ENCODE assay signal across 7 mouse cellular contexts in the genomic region with DNA sequence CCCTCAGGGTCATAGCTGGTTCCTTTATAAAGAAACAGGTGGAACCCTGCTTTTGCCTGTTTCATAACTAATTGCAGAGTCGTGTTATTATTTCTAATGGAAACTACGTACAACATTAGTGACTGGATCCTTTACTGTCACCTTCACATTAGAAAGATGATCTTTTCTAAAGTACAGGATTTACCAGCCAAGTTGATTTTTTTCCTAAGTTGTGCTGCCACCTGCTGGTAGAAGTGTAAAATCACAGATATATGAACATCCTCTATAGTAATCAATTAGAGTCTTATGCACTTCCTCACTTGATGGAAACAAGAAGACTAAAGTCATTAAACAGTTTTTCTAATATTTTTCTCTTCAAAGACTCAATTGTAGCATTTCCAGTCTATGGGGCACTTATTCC. TPM values are rescaled to one million over a fixed set of nuclear protein-coding genes. Genes with fewer than 3 reads are reported as not detected.
DNase-seq lines count a peak whose midpoint lies in the region; ATAC-seq and TF ChIP-seq lines count a peak whose summit lies in the region.

No protein-coding gene starts in this region.

- no peak overlapping the region for H3K4me2 ChIP-seq in kidney, embryonic 16.5 days (replicated peaks; ENCODE audit: low read depth, low read length)

- WGBS in kidney, adult 2 months = 8% methylated on average over 2 of the region's 2 CpGs
- 8% methylated on average over 2 of the region's 2 CpGs for WGBS in kidney, embryonic 16.5 days
- 10% methylated on average over 2 of the region's 2 CpGs for WGBS in thymus, adult 2 months

- no peak overlapping the region for H3K9ac ChIP-seq in kidney, embryonic 16.5 days (replicated peaks; ENCODE audit: low read length)

- no peaks in the 10 kb centered on the region for H3K9me3 ChIP-seq in kidney, embryonic 16.5 days (ENCODE audit: low read length)

- no peak overlapping the region for H3K4me3 ChIP-seq in kidney, adult 2 months (ENCODE audit: insufficient read depth, low read depth, low read length)
- no peak overlapping the region for H3K4me3 ChIP-seq in kidney, embryonic 16.5 days (ENCODE audit: low read length)
- H3K4me3 ChIP-seq in thymus, adult 2 months (ENCODE audit: control insufficient read depth, insufficient read depth, low read length) = no peak overlapping the region

- DNase-seq in kidney, adult 2 months = peak; percentile 40
- DNase-seq in thymus, adult 2 months = peak; percentile 35
- DNase-seq in thymus, postnatal 36 days = no peak
- DNase-seq in adipocyte (ENCODE audit: low spot score) = peak; percentile 76
- DNase-seq in embryo, embryonic 9.5 days (ENCODE audit: extremely low spot score) = peak; percentile 43
- peak; percentile 25 to 57 for DNase-seq in natural killer cell, adult 2 months (ENCODE audit: low spot score in 2 of 2)

- peaks cover 7% of the 10 kb centered on the region; the same call in 1 of the 2 replicates for H3K4me1 ChIP-seq in kidney, adult 2 months (ENCODE audit: control insufficient read depth, insufficient read depth, low read length)
- peaks cover 9% of the 10 kb centered on the region; the same call in 1 of the 2 replicates for H3K4me1 ChIP-seq in kidney, embryonic 16.5 days (ENCODE audit: insufficient read depth, low read length)
- no peaks in the 10 kb centered on the region for H3K4me1 ChIP-seq in thymus, adult 2 months (replicated peaks; ENCODE audit: control insufficient read depth, insufficient read depth, low read length)

- H3K36me3 ChIP-seq in kidney, adult 2 months (ENCODE audit: control insufficient read depth, insufficient read depth, low read length) = no peaks in the 10 kb centered on the region
- H3K36me3 ChIP-seq in kidney, embryonic 16.5 days (ENCODE audit: insufficient read depth, low read length) = no peaks in the 10 kb centered on the region
- H3K36me3 ChIP-seq in thymus, adult 2 months (ENCODE audit: control insufficient read depth, insufficient read depth, low read length) = no peaks in the 10 kb centered on the region

- ATAC-seq in kidney, embryonic 16.5 days (ENCODE audit: low FRiP score, low TSS enrichment) = no peak

- TF ChIP-seq CTCF in kidney, adult 2 months (conservative IDR thresholded peaks at IDR 0.05; ENCODE audit: insufficient read depth, insufficient read length, low read depth, low read length) = 0 out of 2 replicates have a peak, but pooled peaks have one; percentile 8
- TF ChIP-seq CTCF in thymus, adult 2 months (IDR thresholded peaks at IDR 0.05; ENCODE audit: borderline replicate concordance, control insufficient read depth, extremely low read depth, insufficient read depth, low read length, poor library complexity) = no peak

- H3K27ac ChIP-seq in kidney, adult 2 months (ENCODE audit: insufficient read depth, low read depth, low read length) = no peak overlapping the region
- H3K27ac ChIP-seq in kidney, embryonic 16.5 days (ENCODE audit: low read length) = no peak overlapping the region
- H3K27ac ChIP-seq in thymus, adult 2 months (ENCODE audit: control insufficient read depth, insufficient read depth, low read length) = no peak overlapping the region

- no peaks in the 10 kb centered on the region for H3K27me3 ChIP-seq in kidney, adult 2 months (replicated peaks; ENCODE audit: control insufficient read depth, insufficient read depth, low read length)
- no peaks in the 10 kb centered on the region; the same call in 1 of the 2 replicates for H3K27me3 ChIP-seq in kidney, embryonic 16.5 days (ENCODE audit: insufficient read depth, low read length)
- no peaks in the 10 kb centered on the region for H3K27me3 ChIP-seq in thymus, adult 2 months (ENCODE audit: control insufficient read depth, insufficient read depth, low read length)

- no peak for TF ChIP-seq POLR2A in kidney, adult 2 months (IDR thresholded peaks at IDR 0.05; ENCODE audit: low read depth, low read length)
- TF ChIP-seq POLR2A in thymus, adult 2 months (IDR thresholded peaks at IDR 0.05; ENCODE audit: control insufficient read depth, extremely low read depth, insufficient read depth, low read length, poor library complexity) = no peak

RNA-seq across cellular contexts. Expression of a gene that starts 5.8 kb away (rescaled TPM):
- 8.4 and 17.3 TPM in 2 replicates for polyA plus RNA-seq in kidney, adult 2 months (2012; rRNA removed)
- 4.3 and 6.2 TPM in 2 replicates for polyA plus RNA-seq in kidney, embryonic 16.5 days (2015; fragmentation: Nextera tagmentation; extraction: Ambion mirVana)
- polyA plus RNA-seq in thymus, adult 2 months (2012; rRNA removed) = 3.8 and 4.9 TPM in 2 replicates

RNA-seq across cellular contexts. Expression of a gene that starts 44.0 kb away (rescaled TPM):
- not detected in 2 replicates for polyA plus RNA-seq in kidney, adult 2 months (2012; rRNA removed)
- not detected in 2 replicates for polyA plus RNA-seq in kidney, embryonic 16.5 days (2015; fragmentation: Nextera tagmentation; extraction: Ambion mirVana)
- polyA plus RNA-seq in thymus, adult 2 months (2012; rRNA removed) = not detected in 2 replicates

Comparison
In these comparisons a context has a peak if more than half of its experiments do, and no peak if none do; other contexts are left out.
1. DNase-seq: peak in kidney, adult 2 months (single experiment), thymus, adult 2 months (single experiment), adipocyte (single experiment), embryo, embryonic 9.5 days (single experiment) and natural killer cell, adult 2 months (2 of 2); none in thymus, postnatal 36 days (0 of 2).